Mouse (Mus musculus) intestine, postnatal 0 days (tissue): ENCODE data around the gene Hddc3. TPM values are rescaled to one million over a fixed set of nuclear protein-coding genes. Genes with fewer than 3 reads are reported as not detected.
A peak's percentile ranks its signal among the peaks of the same experiment; 100 is the strongest.

Source experiments
- ATAC-seq: fragments of 200-750 bp; cut with Nextera tagmentation; 2 replicates; pipeline ENCODE4 v1.8.0; 2017; ENCODE audit warnings: mild to moderate bottlenecking, moderate TSS enrichment, moderate library complexity
- H3K27ac ChIP-seq: fragments of 300-500 bp; sonication (generic); 2 replicates; pipeline ENCODE4 v1.5.1; 2014; ENCODE audit warnings: mild to moderate bottlenecking, low read depth, low read length, moderate library complexity
- H3K27me3 ChIP-seq: fragments of 300-500 bp; sonication (generic); replicated peaks from 2 replicates; pipeline ENCODE4 v1.6.1; 2014; ENCODE audit warnings: low read length, mixed read lengths; ENCODE audit not compliant: control insufficient read depth, insufficient read depth
- H3K36me3 ChIP-seq: fragments of 300-500 bp; sonication (generic); 2 replicates; pipeline ENCODE4 v1.6.1; 2014; ENCODE audit warnings: mild to moderate bottlenecking, moderate library complexity; ENCODE audit not compliant: control insufficient read depth, insufficient read depth
- H3K4me1 ChIP-seq: fragments of 300-500 bp; sonication (generic); replicated peaks from 2 replicates; pipeline ENCODE4 v1.6.1; 2014; ENCODE audit warnings: antibody characterized with exemption, low read length, mixed read lengths; ENCODE audit not compliant: control insufficient read depth, insufficient read depth
- H3K4me2 ChIP-seq: fragments of 300-500 bp; sonication (generic); replicated peaks from 2 replicates; pipeline ENCODE4 v1.6.1; 2014; ENCODE audit warnings: low read depth, mild to moderate bottlenecking, moderate library complexity
- H3K4me3 ChIP-seq: fragments of 300-500 bp; sonication (generic); 2 replicates; pipeline ENCODE4 v1.5.1; 2014; ENCODE audit warnings: low read depth, low read length
- H3K9ac ChIP-seq: fragments of 300-500 bp; sonication (generic); 2 replicates; pipeline ENCODE4 v1.6.1; 2014; ENCODE audit warnings: mild to moderate bottlenecking, low read depth, low read length
- H3K9me3 ChIP-seq: fragments of 300-500 bp; sonication (generic); 2 replicates; pipeline ENCODE4 v1.6.1; 2016; ENCODE audit warnings: mixed run types; ENCODE audit not compliant: control insufficient read depth
- CTCF ChIP-seq: sonication (generic); IDR thresholded peaks from 2 replicates; pipeline ENCODE4 v1.5.1; 2016; ENCODE audit warnings: low read depth, mild to moderate bottlenecking, control low read depth, antibody characterized with exemption, moderate library complexity
- WGBS: fragments of 180-500 bp; shearing (Covaris S2); extraction: QIAGEN DNeasy Blood & Tissue Kit; methylation state at CpG from one replicate; pipeline ENCODE4 v1.1.7; 2014; 5-methylcytosine and 5-hydroxymethylcytosine counted together
- polyA plus RNA-seq: library from polyadenylated mRNA; unstranded; fragments of >200 nt; fragmentation: Nextera tagmentation; extraction: Ambion mirVana; gene quantifications from 2 replicates; pipeline ENCODE4 v1.2.1, GENCODE M21; 2015

The Hddc3 gene
- polyA plus RNA-seq, 1 experiment from 2014 or later = 8.8 TPM

DNA sequence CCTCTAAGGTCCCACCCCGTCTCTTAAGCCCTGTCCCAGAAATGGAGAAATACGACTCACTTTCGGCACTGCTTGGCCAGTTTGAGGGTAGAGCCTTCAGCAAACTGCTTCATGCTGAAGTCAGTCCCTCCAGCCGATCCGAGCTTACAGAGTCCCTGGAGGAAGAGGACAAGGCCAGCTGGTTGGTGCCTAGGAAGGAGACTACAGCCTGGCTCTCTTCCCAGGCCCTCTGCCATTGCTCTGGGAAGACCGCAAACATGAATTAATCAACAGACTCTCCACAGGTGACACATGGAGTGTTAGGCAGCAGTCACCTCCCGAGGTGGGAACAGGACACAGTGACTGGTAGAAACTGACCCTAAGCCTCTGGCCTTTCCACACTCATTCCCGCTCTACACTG lies 12.6 kb upstream of the Hddc3 start:
- 89% methylated on average over 8 of the region's 8 CpGs for WGBS
- Histone ChIP-seq H3K9me3 (no peaks in the 10 kb centered on the region), H3K36me3 (peaks cover 98% of the 10 kb centered on the region), H3K4me3 (no peak overlapping the region), H3K27me3 (no peaks in the 10 kb centered on the region), H3K4me1 (no peaks in the 10 kb centered on the region; the same call in 1 of the 2 replicates), H3K4me2 (no peak overlapping the region), H3K27ac (no peak overlapping the region), H3K9ac (no peak overlapping the region)
- TF ChIP-seq CTCF = no peak
- no peak for ATAC-seq

DNA sequence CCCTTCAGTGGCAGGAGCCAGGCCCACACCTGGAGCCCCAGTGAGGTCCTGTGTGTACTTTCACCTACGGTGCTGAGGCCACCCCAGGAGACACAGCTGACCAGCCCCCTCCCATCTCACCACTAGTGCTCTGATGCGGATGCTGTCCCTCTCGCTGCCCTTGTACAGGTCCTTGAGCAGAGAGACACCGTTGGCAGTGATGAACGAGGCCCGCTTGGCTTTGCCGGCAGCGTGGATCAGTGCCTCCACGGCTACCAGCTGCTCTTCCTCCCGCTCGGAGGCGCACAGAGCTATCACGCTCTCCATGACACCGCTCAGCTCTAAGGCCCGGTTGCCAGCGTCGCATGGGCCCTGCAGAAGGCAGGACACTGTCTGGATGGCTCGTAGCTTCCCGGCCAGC lies 11.5 kb upstream of the Hddc3 start:
- WGBS = 94% methylated on average over 19 of the region's 19 CpGs

DNA sequence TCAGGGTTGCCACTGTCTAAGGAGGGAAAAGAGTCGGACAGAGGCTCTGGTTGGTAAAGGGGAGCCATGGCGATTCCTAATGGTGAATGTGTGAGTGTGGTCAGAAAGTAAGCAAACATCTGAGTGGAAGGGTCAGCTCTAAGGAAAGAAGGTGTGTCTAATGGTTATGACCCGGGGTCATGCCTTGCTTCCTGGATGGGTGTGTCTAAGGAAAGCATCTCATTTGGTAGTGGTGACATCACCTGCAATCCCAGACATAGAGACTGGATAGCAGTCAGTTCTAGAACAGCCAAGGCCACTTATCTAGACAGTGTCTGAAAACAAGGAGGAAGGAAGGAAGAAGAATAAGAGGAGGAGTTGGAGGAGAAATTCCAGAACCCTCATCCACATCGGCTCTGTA lies 8.1 kb upstream of the Hddc3 start:
- Histone ChIP-seq H3K4me3 (no peak overlapping the region), H3K27ac (no peak overlapping the region; the same call in 1 of the 2 replicates), H3K27me3 (no peaks in the 10 kb centered on the region), H3K36me3 (peaks cover 72% of the 10 kb centered on the region), H3K4me2 (no peak overlapping the region), H3K4me1 (no peaks in the 10 kb centered on the region; the same call in 1 of the 2 replicates), H3K9me3 (no peaks in the 10 kb centered on the region), H3K9ac (no peak overlapping the region)
- ATAC-seq = peak; percentile 46; the same call in 1 of the 2 replicates
- WGBS = 67% methylated on average over 4 of the region's 4 CpGs
- no peak for TF ChIP-seq CTCF

More for the DNA sequence above, 11.5 kb upstream of the Hddc3 start:
- no peak overlapping the region for H3K9ac ChIP-seq
- TF ChIP-seq CTCF = no peak
- H3K4me3 ChIP-seq = no peak overlapping the region
- H3K27me3 ChIP-seq = no peaks in the 10 kb centered on the region
- no peak overlapping the region for H3K4me2 ChIP-seq
- no peaks in the 10 kb centered on the region for H3K9me3 ChIP-seq
- no peaks in the 10 kb centered on the region; the same call in 1 of the 2 replicates for H3K4me1 ChIP-seq
- no peak overlapping the region for H3K27ac ChIP-seq
- peaks cover 98% of the 10 kb centered on the region for H3K36me3 ChIP-seq
- no peak for ATAC-seq

DNA sequence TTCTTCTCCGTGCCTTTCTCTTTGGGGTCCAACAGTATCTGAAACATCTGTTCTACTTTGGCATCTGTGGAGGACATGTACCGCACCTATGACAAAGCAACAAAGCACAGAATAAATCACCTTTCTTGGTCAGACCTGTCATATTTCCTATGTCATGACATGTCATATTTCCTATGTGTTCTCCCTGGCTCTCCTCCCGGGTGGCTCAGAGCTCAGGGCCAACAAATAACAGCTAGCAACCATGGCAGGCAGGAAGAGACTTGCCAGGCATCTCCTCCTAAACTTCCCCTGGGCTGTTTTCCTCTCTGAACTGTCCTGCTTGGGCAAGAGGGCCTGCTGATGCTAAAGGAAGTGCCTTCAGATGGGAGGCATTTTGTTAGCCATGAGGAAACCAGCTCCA lies 6.0 kb upstream of the Hddc3 start:
- Histone ChIP-seq H3K36me3 (peaks cover 51% of the 10 kb centered on the region), H3K27me3 (no peaks in the 10 kb centered on the region), H3K9ac (no peak overlapping the region), H3K4me3 (no peak overlapping the region), H3K9me3 (no peaks in the 10 kb centered on the region), H3K4me1 (no peaks in the 10 kb centered on the region; the same call in 1 of the 2 replicates), H3K27ac (no peak overlapping the region; the same call in 1 of the 2 replicates), H3K4me2 (no peak overlapping the region)
- TF ChIP-seq CTCF = no peak
- ATAC-seq = no peak
- 83% methylated on average over 3 of the region's 3 CpGs for WGBS

DNA sequence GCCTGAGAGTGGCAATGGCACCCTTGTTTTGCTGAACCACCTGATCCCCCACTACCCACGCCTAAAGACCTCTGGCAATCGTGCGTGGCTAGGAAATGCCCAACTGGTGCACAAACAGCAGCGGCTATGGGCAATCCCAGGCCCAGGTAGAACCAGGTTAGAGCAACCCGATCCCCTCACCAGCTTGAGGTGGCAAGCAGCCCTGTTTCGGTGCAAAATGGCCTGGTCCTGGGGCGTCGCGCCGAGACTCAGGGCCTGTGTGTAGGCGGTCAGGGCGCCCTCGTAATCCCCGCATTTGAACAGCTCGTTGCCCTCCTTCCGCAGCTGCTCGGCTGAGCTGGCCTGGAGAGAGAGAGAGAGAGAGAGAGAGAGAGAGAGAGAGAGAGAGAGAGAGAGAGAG lies 3.5 kb upstream of the Hddc3 start:
- Histone ChIP-seq H3K4me3 (peak overlapping the region; percentile 59), H3K27me3 (no peaks in the 10 kb centered on the region), H3K9ac (peak overlapping the region; percentile 55), H3K4me1 (no peaks in the 10 kb centered on the region; the same call in 1 of the 2 replicates), H3K9me3 (no peaks in the 10 kb centered on the region), H3K36me3 (peaks cover 28% of the 10 kb centered on the region), H3K27ac (no peak overlapping the region), H3K4me2 (peak overlapping the region; percentile 67)
- 7% methylated on average over 17 of the region's 17 CpGs for WGBS
- ATAC-seq = no peak
- no peak for TF ChIP-seq CTCF

DNA sequence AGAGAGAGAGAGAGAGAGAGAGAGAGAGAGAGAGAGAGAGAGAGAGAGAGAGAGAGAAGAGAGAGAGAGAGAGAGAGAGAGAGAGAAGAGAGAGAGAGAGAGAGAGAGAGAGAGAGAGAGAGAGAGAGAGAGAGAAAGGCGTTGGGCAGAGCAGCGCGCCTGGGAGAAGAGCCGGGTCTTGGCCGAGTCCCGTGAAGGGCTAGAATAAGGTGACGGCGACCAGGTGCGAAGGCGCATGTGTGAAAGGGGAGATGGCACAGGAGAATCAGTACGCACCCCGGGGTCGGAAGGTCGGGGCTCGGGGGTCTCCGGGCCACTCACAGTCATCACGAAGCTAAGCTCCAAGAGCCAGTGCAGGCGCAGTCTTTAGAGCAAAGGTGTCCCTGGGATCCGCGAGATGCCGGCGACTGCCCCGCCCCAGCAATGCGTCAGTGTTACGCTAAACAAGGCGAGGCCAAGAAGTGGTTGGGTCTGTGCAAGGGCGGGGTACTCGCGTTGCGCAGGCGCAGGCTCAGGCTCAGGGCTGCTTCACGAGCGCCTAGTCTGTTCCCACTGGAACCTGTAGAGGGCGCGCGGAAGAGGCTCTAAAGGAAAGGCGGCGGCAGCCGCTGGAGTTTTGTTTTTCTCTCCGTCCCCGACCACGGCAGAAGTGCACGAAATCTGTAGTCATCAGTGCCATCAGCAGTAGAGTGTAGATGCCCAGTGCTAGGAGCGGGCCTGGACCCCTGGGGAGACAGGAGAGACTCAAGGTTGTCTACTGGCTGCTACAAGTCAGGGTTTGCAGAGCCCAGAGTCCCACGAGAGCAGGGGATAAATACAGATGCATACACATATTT lies 2.9 kb upstream of the Hddc3 start:
- peak; percentile 95 for ATAC-seq
- H3K9ac ChIP-seq = peak overlapping the region; percentile 55
- 1% methylated on average over 44 of the region's 45 CpGs for WGBS

More for the DNA sequence above, 2.9 kb upstream of the Hddc3 start:
- peak; percentile 91 for TF ChIP-seq CTCF
- no peaks in the 10 kb centered on the region for H3K9me3 ChIP-seq
- H3K4me1 ChIP-seq = no peaks in the 10 kb centered on the region; the same call in 1 of the 2 replicates
- no peaks in the 10 kb centered on the region for H3K27me3 ChIP-seq
- peak overlapping the region; percentile 67 for H3K4me2 ChIP-seq
- peak overlapping the region; percentile 59 for H3K4me3 ChIP-seq
- peaks cover 22% of the 10 kb centered on the region for H3K36me3 ChIP-seq
- peak overlapping the region; percentile 69 for H3K27ac ChIP-seq
